Mouse (Mus musculus) intestine, postnatal 0 days (tissue): ENCODE measurements at regions not wholly inside any gene's neighbourhood (a gene's known extent, or its start where the extent isn't known, plus 50 kb on each side); places are given as distances from the start of the nearest gene placed in this dataset.
"Not testable (repeated sequence)": the region's sequence is repeated elsewhere in the genome, so short reads cannot be mapped to it uniquely, and the experiment has no call there.

Experiments used
- ATAC-seq: fragments of 200-750 bp; cut with Nextera tagmentation; 2 replicates; pipeline ENCODE4 v1.8.0; 2017; ENCODE audit warnings: mild to moderate bottlenecking, moderate TSS enrichment, moderate library complexity
- H3K27ac ChIP-seq: fragments of 300-500 bp; sonication (generic); 2 replicates; pipeline ENCODE4 v1.5.1; 2014; ENCODE audit warnings: mild to moderate bottlenecking, low read depth, low read length, moderate library complexity
- H3K27me3 ChIP-seq: fragments of 300-500 bp; sonication (generic); replicated peaks from 2 replicates; pipeline ENCODE4 v1.6.1; 2014; ENCODE audit warnings: low read length, mixed read lengths; ENCODE audit not compliant: control insufficient read depth, insufficient read depth
- H3K36me3 ChIP-seq: fragments of 300-500 bp; sonication (generic); 2 replicates; pipeline ENCODE4 v1.6.1; 2014; ENCODE audit warnings: mild to moderate bottlenecking, moderate library complexity; ENCODE audit not compliant: control insufficient read depth, insufficient read depth
- H3K4me1 ChIP-seq: fragments of 300-500 bp; sonication (generic); replicated peaks from 2 replicates; pipeline ENCODE4 v1.6.1; 2014; ENCODE audit warnings: antibody characterized with exemption, low read length, mixed read lengths; ENCODE audit not compliant: control insufficient read depth, insufficient read depth
- H3K4me2 ChIP-seq: fragments of 300-500 bp; sonication (generic); replicated peaks from 2 replicates; pipeline ENCODE4 v1.6.1; 2014; ENCODE audit warnings: low read depth, mild to moderate bottlenecking, moderate library complexity
- H3K4me3 ChIP-seq: fragments of 300-500 bp; sonication (generic); 2 replicates; pipeline ENCODE4 v1.5.1; 2014; ENCODE audit warnings: low read depth, low read length
- H3K9ac ChIP-seq: fragments of 300-500 bp; sonication (generic); 2 replicates; pipeline ENCODE4 v1.6.1; 2014; ENCODE audit warnings: mild to moderate bottlenecking, low read depth, low read length
- H3K9me3 ChIP-seq: fragments of 300-500 bp; sonication (generic); 2 replicates; pipeline ENCODE4 v1.6.1; 2016; ENCODE audit warnings: mixed run types; ENCODE audit not compliant: control insufficient read depth
- CTCF ChIP-seq: sonication (generic); IDR thresholded peaks from 2 replicates; pipeline ENCODE4 v1.5.1; 2016; ENCODE audit warnings: low read depth, mild to moderate bottlenecking, control low read depth, antibody characterized with exemption, moderate library complexity
- WGBS: fragments of 180-500 bp; shearing (Covaris S2); extraction: QIAGEN DNeasy Blood & Tissue Kit; methylation state at CpG from one replicate; pipeline ENCODE4 v1.1.7; 2014; 5-methylcytosine and 5-hydroxymethylcytosine counted together

- H3K27me3 ChIP-seq, result no peaks in the 10 kb centered on the region
- no peak for ATAC-seq
- no peak overlapping the region for H3K27ac ChIP-seq
- no peak overlapping the region for H3K4me3 ChIP-seq
- H3K9ac ChIP-seq, result no peak overlapping the region
- no peaks in the 10 kb centered on the region for H3K4me1 ChIP-seq
- 78% methylated on average over 2 of the region's 2 CpGs for WGBS
- no peak for TF ChIP-seq CTCF
- no peak overlapping the region for H3K4me2 ChIP-seq
- H3K9me3 ChIP-seq, result no peaks in the 10 kb centered on the region
- H3K36me3 ChIP-seq, result no peaks in the 10 kb centered on the region
Measured at GRCm38 (mm10) chr16:25495586-25496196, 187.9 kb upstream of the Trp63 start.

- no peaks in the 10 kb centered on the region for H3K36me3 ChIP-seq
- H3K9ac ChIP-seq, result no peak overlapping the region
- ATAC-seq, result no peak
- 49% methylated on average over 3 of the region's 3 CpGs for WGBS
- TF ChIP-seq CTCF, result no peak
- H3K4me1 ChIP-seq, result no peaks in the 10 kb centered on the region
- no peak overlapping the region for H3K4me2 ChIP-seq
- no peaks in the 10 kb centered on the region for H3K9me3 ChIP-seq
- no peak overlapping the region for H3K27ac ChIP-seq
- no peaks in the 10 kb centered on the region for H3K27me3 ChIP-seq
- H3K4me3 ChIP-seq, result no peak overlapping the region
Measured at GRCm38 (mm10) chr16:25504829-25505228, 178.7 kb upstream of the Trp63 start.

GRCm38 (mm10) chr16:25517114-25517868 lies 166.3 kb upstream of the Trp63 start:
- no peak for TF ChIP-seq CTCF
- Histone ChIP-seq H3K27me3 (no peaks in the 10 kb centered on the region), H3K27ac (no peak overlapping the region), H3K9ac (no peak overlapping the region), H3K36me3 (no peaks in the 10 kb centered on the region), H3K9me3 (no peaks in the 10 kb centered on the region), H3K4me2 (no peak overlapping the region), H3K4me3 (no peak overlapping the region), H3K4me1 (no peaks in the 10 kb centered on the region)
- WGBS, result 62% methylated on average over 5 of the region's 7 CpGs
- ATAC-seq, result no peak

GRCm38 (mm10) chr16:25523141-25523540 lies 160.4 kb upstream of the Trp63 start:
- H3K9ac ChIP-seq, H3K4me1 ChIP-seq, H3K9me3 ChIP-seq, H3K27me3 ChIP-seq, H3K27ac ChIP-seq, ATAC-seq, H3K36me3 ChIP-seq, H3K4me2 ChIP-seq, H3K4me3 ChIP-seq: not testable (repeated sequence)
- 86% methylated on average over 10 of the region's 10 CpGs for WGBS

DNA sequence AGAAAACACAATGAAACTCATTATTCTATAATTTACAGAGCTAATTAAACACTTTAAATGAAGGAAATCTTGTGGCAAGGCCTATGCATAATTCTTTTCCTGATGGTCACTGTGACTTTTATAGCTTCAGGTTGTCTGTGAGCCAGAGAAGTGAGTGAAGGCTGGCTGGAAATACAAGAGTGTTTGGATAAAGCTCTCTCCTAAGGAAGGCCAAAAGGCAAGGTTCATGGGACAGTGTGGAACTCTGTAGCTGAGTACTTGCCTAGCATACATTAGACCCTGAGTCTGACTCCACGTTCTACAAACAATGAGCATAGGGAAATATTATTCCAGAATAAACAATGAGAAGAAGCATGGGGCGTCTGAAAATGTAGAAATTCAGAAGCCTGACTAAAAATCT lies 159.9 kb upstream of the Trp63 start:
- no peak for ATAC-seq
- H3K36me3 ChIP-seq, result no peaks in the 10 kb centered on the region
- no peaks in the 10 kb centered on the region for H3K27me3 ChIP-seq
- no peak overlapping the region for H3K4me2 ChIP-seq
- no peaks in the 10 kb centered on the region for H3K9me3 ChIP-seq
- no peak overlapping the region for H3K4me3 ChIP-seq
- no peak overlapping the region for H3K27ac ChIP-seq
- 61% methylated on average over 2 of the region's 2 CpGs for WGBS
- no peak overlapping the region for H3K9ac ChIP-seq
- no peak for TF ChIP-seq CTCF
- H3K4me1 ChIP-seq, result no peaks in the 10 kb centered on the region

DNA sequence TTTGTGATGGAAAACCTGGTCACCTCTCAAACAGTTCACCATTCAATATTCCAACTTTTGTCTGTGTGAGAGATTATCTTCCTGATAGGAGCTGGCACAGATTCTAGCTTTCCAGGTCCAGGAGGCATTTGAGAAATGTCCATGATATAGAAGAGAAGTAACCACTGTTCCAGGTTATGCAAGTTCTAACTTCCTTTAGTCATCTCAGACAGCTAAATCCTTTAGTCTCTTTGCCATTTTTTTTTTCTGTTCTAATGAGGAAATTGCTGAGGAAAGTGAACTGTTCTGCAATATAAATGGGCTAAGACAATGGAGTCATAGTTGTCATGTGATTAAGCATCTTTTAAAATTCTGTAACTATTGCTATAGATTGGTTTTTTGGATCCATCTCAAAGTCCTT lies 155.7 kb upstream of the Trp63 start:
- Histone ChIP-seq H3K4me2 (no peak overlapping the region), H3K9ac (no peak overlapping the region), H3K27ac (no peak overlapping the region), H3K4me1 (no peaks in the 10 kb centered on the region), H3K36me3 (no peaks in the 10 kb centered on the region), H3K27me3 (no peaks in the 10 kb centered on the region), H3K9me3 (no peaks in the 10 kb centered on the region), H3K4me3 (no peak overlapping the region)
- TF ChIP-seq CTCF, result no peak
- ATAC-seq, result no peak
